Mouse (Mus musculus): ENCODE results near the gene Sntb2.
"Not testable (repeated sequence)": the region's sequence is repeated elsewhere in the genome, so short reads cannot be mapped to it uniquely, and the experiment has no call there.

Gene Sntb2

GRCm38 (mm10) chr8:106935324-106935869 is at the start of gene Sntb2:
Gene Sntb2, plus strand, starts transcription at chr8:106935750.
- DNase-seq (ENCODE audit: low spot score), result peak; percentile 96

GRCm38 (mm10) chr8:106887336-106888189 is 48.0 kb upstream of the Sntb2 start:
- DNase-seq (ENCODE audit: low spot score), result peak; percentile 86

DNA sequence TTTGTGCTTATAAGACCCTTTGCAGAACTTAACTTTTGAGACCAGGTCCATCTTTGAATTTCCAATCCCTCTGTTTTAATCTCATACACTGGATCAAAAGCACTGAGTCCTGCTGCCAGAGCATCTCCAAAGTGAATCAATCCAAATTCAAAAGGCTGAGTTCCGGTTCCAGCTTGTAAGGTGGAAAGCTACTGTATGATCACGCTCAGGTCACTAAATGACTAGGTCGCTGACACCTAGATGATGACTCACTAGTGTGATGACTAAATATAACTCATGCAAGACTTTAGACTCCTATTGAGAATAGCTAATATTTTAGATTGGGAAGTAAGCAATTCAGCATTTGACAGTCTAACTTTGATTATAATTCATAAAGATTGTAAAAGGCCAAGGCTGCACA is 46.7 kb upstream of the Sntb2 start:
- DNase-seq (ENCODE audit: low spot score), result peak; percentile 20

- peak; percentile 48 for DNase-seq (ENCODE audit: low spot score)
Measured at GRCm38 (mm10) chr8:106892210-106892805, 43.2 kb upstream of the Sntb2 start.

DNA sequence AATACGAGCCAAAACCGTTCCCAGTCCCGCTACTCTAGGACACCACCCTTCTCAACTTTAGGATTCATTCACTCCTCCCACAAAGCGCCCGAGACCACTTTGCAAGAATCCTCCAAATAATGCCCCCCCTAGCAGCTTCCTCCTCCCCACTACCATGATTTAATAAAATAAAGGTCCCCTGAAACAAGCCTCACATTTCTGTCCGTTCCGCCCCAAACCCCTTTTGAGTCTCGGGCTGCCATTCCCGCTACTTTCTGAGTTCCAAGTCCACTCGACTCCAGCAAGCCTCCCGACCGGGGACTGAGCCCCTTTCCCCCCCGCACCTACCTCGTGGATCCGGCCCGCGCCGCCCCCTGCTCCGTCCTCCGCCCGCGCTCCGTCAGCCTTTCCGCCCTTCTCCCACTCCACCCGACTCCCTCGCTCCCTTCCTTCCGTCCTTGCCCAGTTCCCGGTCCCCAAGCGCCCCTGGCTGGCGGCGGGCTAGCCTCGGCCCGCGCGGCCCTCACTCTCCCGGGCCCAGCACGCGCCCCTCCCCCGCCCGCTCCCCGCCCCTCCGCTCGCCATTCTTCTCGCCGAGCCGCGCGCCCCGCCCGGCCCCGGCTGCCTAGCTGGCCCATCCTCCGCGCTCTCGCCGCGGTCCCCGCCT is 42.6 kb upstream of the Sntb2 start:
- DNase-seq (ENCODE audit: low spot score), result peak; percentile 58

DNA sequence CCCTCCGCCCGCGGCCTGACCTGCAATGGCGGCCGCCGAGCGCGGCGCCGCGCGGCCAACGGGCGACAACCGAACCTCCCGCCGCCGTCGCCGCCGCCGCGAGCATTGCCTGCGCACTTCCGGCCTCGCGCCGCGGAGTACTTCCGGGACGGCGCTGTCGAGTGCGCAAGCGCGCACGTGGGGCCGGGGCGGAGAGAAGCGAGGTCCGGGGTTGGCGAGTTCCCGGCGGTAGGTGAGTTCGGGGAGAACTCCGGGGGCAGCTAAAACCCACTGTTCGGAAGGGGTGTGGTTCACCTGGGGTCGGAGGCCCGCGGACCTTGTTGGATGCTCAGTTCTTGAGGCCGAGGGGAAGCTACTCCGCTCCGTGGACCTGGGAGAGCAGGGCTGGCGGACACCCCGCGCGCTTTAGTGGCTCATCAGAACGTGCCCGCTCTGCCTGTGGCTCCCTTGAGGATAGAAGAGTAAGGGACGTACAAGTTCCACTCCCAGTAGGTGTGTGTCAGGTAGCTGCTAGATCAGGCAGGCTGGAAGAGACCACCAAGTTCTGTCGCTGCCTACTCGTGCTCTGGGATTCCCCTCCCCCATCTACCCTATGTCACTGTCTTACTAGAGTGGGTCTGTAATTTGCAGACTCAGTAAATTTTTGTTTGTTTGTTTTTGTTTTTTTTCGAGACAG is 41.9 kb upstream of the Sntb2 start, which contains the start of gene Utp4:
Gene Utp4, plus strand, starts transcription at position 156 of the 676 bp plus-strand sequence.
- peak; percentile 94 for DNase-seq (ENCODE audit: low spot score)

- no peak for DNase-seq (ENCODE audit: low spot score)
Measured at GRCm38 (mm10) chr8:106899473-106899872, 36.1 kb upstream of the Sntb2 start.

- DNase-seq (ENCODE audit: low spot score), result no peak
Measured at GRCm38 (mm10) chr8:106905727-106906480, 29.6 kb upstream of the Sntb2 start.

DNA sequence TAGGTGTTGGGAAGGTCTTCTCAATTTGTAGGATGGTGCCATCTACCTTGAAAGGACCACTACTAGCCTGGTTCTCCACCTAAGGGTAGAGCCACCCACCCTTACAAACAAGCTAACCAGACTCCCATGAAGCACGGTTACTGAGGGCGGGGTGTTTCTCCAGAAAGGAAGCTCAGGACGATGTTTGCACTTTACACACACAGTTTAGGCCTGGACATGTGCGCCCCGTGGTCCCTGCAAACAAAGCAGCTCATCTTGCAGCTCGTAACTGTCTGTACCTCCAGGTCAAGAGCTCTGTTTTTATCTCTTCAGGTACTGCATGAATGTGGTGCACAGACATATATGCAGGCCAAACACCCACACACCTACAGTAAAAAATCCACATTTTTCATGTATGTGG is 28.9 kb upstream of the Sntb2 start:
- DNase-seq (ENCODE audit: low spot score), result no peak

DNA sequence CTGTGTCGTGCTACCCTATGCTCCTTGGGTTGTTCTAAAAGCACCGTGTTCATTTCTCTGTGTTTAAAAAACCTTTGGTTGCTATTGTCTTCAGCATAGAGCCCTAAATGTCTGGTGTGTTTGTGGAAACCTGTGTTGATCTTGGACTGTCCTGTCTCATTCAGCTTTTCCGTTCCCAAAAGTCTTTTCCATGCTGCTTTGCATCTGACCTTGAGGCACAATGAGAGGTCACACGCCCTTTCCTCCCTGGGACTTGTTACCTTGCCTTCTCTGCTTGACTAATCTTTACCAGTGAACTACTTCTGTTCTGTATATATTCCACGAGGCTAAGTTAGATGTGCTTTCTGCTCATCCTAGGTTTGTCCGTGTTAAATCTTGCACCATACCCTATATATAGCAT is 28.1 kb upstream of the Sntb2 start:
- DNase-seq (ENCODE audit: low spot score), result no peak

DNA sequence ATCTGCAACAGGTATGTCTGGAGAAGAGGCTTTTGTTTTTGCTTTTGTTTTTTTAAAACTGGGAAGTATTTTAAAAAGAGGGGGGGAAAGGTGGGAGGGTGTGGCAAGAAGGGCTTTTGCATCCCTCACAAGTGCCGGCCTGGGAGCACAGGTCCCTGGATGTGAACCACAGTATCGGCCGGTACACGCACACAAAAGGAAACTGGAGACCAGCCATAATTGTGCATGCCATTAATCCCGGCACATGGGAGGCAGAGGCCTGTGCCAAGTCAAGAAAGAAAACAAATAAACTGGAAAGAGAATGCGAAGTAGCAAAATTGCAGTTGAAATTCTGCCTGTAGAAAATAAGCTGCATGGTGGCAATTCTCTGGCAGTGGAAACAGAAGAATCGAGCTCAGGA is 27.3 kb upstream of the Sntb2 start:
- DNase-seq (ENCODE audit: low spot score), result no peak

GRCm38 (mm10) chr8:106913631-106914030 is 21.9 kb upstream of the Sntb2 start:
- no peak for DNase-seq (ENCODE audit: low spot score)

GRCm38 (mm10) chr8:106919721-106920394 is 15.7 kb upstream of the Sntb2 start:
- no peak for DNase-seq (ENCODE audit: low spot score)

DNA sequence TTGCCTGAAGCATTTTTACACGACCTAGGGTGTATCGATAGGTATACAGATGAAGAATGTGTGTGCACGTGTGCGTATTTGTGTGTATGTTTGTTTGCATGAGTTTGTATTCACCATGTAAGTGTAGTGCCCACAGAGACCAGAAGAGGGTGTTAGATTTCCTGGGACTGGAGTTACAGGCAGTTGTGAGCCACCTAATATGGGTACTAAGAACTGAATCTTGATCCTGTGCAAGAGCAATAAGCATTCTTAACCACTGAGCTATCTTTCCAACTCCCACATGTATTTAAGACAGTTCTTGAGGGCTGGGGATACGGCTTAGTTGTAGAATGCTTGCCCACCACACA is 15.2 kb upstream of the Sntb2 start:
- DNase-seq (ENCODE audit: low spot score), result no peak

DNA sequence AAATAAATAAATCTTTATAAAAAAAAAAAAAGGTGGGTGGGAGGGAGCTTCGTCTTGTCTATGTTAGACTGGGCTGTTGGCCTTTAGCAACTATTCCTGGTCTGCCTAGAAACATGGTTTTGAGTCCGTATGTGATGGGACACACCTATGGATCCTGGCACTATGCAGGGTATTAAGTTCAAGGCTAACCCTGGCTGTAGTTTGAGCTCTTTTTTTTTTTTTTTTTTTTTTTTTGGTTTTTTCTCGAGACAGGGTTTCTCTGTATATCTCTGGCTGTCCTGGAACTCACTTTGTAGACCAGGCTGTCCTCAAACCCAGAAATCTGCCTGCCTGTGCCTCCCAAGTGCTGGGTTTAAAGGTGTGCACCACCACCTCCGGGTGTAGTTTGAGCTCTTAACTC is 11.5 kb upstream of the Sntb2 start:
- no peak for DNase-seq (ENCODE audit: low spot score)

DNA sequence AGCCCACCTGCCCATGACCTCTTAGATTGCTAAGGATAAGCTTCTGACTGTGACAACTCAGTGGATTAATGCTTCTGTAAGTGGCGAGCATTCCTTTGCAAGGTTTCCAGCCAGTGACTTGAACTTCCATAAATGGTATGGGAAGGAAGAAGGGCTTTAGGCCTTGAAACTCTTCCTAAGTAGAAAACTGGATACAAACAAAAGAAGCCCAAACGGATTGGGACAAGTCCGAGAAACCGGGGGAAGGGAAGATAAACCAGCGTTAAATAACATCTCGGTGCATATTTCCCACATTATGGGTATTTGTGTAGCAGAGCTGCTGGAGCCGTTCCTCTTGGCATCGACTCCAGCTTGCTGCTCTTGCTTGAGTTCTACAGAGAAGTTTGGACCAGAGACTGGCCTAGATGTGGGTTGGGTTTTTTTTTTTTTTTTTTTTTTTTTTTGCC is 10.6 kb upstream of the Sntb2 start:
- DNase-seq (ENCODE audit: low spot score), result no peak

GRCm38 (mm10) chr8:106925446-106925845 is 10.1 kb upstream of the Sntb2 start:
- no peak for DNase-seq (ENCODE audit: low spot score)

DNA sequence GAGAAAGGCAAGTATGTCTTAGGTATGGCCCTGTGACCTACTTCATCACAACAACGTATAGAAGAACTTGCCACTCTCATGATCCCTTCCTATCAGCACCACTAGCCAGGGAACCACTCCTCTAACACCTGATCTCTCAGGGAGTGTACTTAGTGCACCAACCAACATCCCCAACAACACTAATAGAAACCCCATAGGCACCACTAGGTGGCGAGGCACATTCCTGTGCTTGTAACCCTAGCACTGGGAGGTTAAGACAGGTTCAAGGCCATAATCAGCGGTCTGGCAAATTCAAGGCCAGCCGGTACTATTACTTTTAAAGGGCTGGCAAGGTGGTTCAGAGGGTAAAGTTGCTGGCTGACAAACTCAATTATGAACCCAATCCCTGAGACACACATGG is 8.3 kb upstream of the Sntb2 start:
- DNase-seq (ENCODE audit: low spot score), result no peak

DNA sequence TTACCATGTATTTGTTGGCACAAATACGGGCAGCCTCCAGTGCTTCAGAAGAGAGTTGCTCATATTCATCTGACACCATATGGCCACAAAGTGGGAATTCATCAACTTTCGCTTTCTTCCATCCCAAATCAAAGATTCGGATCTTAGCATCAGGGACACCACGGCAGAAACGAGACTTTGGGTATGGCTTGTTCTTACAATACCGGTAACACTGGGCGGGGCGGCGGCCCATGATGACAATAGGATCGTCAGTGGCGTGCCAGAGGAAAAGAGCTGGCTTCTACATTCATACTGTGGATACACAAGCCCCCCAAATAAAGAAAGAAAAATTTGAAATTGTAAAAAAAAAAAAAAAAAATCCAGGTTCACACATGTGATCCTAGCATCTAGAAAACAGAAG is 7.4 kb upstream of the Sntb2 start:
- DNase-seq (ENCODE audit: low spot score), result not testable (repeated sequence)

GRCm38 (mm10) chr8:106929155-106929913 is 6.2 kb upstream of the Sntb2 start:
- no peak for DNase-seq (ENCODE audit: low spot score)

All from MN1 (cell line).